Mouse (Mus musculus): ENCODE measurements at regions not wholly inside any gene's neighbourhood (a gene's known extent, or its start where the extent isn't known, plus 50 kb on each side); places are given as distances from the start of the nearest gene placed in this dataset.

DNA sequence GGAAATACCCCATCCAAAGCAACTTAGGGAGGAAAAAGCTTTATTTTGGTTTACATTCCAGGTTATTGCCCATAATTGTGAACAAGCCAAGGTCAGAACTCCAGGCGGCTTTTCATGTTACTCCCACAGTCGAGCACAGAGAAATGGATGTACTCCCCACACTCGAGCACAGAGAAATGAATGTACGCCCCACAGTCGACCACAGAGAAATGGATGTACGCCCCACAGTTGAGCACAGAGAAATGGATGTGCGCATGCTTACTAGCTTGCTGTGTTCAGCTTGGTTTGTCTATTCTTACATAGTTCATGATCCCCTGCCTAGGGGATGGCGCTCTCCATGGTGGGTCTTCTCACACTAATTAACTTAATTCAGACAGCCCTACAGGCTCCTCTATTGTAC is 219.2 kb downstream of the Hhipl2 start:
- TF ChIP-seq MAX (IDR thresholded peaks at IDR 0.05) (no peak), CTCF (IDR thresholded peaks at IDR 0.05; ENCODE audit: control insufficient read depth, insufficient read depth, insufficient read length) (no peak), USF1 (IDR thresholded peaks at IDR 0.05; ENCODE audit: low read depth) (no peak)
